Mouse (Mus musculus): ENCODE measurements around the gene Cd247.

GRCm38 (mm10) chr1:165811170-165811569, 22.7 kb downstream of the Cd247 start:
- TF ChIP-seq CTCF (IDR thresholded peaks at IDR 0.05; ENCODE audit: control insufficient read depth, insufficient read depth, insufficient replicate concordance, low read depth, low read length), result no peak
- no peak for TF ChIP-seq POLR2A (IDR thresholded peaks at IDR 0.05; ENCODE audit: control insufficient read depth, low read depth, low read length)
